Mouse (Mus musculus) small intestine, adult 2 months (tissue): ENCODE data around the gene Akap3.

Experiments used
- CTCF ChIP-seq: fragments of 200-500 bp; IDR thresholded peaks from 2 replicates; pipeline ENCODE4 v1.5.1; 2012; ENCODE audit warnings: low read depth, mild to moderate bottlenecking, control low read depth, inconsistent platforms, low read length, moderate library complexity, mixed read lengths; ENCODE audit not compliant: insufficient replicate concordance, insufficient read length; ENCODE audit errors: extremely low read depth
- POLR2A ChIP-seq: fragments of 200-500 bp; IDR thresholded peaks from 2 replicates; pipeline ENCODE4 v1.6.1; 2012; ENCODE audit warnings: low read depth, mild to moderate bottlenecking, control low read depth, inconsistent platforms, low read length, moderate library complexity

DNA sequence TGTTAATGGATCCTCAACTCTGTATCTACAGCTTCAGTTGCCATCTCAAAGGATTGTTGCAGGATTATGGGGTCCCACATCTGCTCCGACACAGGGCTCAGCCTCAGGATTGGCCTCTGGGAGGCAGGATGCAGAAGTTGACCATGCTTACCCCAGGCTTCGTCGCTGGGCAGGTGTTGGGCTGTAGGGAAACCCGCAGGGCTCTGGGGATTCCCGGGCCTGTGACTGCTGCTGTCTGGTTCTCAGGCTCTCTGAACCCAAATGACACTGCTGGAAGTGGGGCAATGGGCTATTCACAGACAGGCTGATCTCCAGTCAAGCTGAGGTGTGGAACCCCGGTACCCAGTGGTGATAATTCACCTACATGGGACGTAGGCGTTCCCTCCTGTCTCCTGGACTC is 36.6 kb upstream of the Akap3 start:
- TF ChIP-seq POLR2A (no peak), CTCF (no peak)
